Mouse (Mus musculus): ENCODE results near the gene Spsb4. TPM values are rescaled to one million over a fixed set of nuclear protein-coding genes. Genes with fewer than 3 reads are reported as not detected.
A peak's percentile ranks its signal among the peaks of the same experiment; 100 is the strongest.

Spsb4 gene
- total RNA-seq, 2 experiments from 2014 or later, result 3.1 to 4.1 TPM

DNA sequence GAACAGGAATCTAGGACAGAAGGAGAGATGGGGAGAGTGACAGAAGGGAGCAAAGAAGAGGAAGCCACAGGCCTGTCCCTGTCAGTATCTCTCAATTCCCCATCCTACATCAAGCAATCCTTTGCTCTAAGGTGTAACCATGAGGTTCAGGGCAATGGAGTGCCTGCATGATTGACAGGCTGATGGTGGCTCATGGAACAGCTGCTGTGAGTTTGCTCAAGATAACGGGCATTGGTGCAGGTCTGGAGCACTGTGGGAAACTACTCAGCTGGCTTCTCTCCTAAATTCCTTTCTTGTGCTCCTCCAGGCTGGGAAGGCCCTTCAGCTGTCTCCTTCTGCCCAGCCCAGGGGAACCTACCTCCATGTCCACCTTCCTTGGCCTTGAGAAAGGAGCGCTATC, 109.9 kb downstream of the Spsb4 start:
- no peak for ATAC-seq (ENCODE audit: poor library complexity, severe bottlenecking)

DNA sequence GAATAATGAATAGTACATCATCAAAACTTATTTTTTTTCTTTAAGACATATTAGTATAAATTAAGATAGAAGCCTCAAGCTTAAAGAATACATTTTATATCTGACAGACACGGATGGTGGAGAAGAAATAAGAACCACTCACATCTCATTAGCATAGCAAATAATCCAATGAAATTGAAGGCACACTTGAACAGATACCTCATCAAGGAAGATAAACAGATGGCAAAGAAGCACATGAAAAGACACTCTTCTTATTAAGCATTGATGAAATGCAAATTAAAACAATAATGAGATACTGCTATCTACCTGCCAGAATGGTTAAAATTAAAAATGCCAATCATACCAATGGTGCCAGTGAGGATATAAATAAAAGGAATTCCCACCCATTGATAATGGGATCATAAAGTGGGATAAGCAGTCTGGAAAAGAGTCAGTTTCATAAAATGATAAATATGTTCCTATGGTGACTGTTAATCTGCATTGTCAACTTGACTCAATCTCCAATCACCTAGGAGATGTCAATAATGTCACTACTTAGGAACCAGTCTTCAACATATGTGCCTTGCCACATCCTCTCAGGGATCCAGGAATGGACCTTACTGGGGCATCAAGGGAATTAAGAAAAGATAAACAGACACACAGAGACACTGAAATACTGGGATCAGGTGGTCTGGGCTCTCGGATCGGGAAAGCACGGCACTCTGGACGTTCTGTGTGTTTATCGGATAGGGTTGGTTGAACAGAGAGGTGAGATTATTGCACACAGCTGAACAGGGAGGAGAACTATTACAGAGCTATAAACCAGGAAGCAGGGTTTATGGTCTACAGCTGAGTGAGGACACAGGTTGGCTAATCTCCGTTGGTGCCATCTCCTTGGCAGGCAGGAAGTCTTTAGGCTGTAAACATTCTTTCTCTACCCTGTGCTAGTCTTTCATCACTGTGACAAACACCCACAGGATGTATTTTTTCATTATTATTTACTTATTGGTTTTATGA, 114.0 kb downstream of the Spsb4 start:
- ATAC-seq (ENCODE audit: poor library complexity, severe bottlenecking), result peak; percentile 92

DNA sequence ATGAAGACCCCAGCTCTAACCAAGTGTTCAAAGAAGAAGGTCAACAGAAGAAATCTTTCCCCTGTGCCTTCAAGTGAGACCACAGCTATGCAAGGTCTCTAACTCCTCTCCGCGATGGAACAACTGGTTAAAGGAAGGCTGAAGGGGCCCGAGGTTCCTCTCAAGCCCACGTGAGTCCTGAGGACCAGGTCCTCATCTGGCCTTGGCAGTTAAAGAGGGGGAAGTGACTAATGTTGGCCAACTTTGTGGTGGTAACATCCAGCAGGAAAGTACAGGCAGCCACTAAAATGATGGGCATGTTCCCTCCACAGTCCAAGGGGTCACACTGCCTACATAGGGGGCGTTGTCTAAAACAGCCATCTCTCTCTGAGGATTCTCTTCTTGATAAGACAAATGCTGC, 118.9 kb downstream of the Spsb4 start:
- ATAC-seq (ENCODE audit: poor library complexity, severe bottlenecking), result peak; percentile 77

DNA sequence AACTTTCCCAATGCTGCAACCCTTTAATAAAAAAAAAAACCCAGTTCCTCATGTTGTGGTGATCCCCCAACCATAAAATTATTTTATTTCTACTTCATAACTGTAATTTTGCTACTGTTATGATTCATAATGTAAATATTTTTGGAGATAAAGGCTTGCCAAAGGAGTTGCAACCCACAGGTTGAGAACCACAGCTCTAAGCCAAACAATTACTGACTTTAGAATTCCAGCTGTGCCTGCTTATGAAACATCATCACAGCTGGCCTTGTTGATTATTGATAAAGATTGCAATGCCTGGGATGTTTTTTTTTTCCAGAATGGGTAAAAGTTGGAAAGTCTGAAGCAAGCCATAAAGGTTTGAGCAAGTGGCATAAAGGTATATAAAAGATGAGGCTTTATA, 119.6 kb downstream of the Spsb4 start:
- ATAC-seq (ENCODE audit: poor library complexity, severe bottlenecking), result no peak

DNA sequence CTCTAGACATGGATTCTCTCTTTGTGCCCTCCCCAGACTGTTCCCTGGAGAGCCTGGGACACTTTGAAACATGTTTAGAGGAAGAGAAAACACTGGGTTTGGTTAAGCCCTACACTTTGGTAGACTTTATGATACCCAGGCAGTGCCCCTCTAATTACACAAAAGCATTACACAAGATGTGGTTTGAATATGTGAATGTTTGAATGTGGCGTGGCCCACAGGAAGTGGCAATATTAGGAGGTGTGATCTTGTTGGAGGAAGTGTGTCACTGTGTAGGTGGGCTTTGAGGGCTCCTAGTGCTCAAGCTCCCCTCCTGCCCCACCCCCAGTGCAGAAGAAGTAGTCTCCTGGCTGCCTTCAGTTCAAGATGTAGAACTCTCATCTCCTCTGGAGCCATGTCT, 122.0 kb downstream of the Spsb4 start:
- ATAC-seq (ENCODE audit: poor library complexity, severe bottlenecking), result peak; percentile 61

GRCm38 (mm10) chr9:96893582-96893981, 125.1 kb downstream of the Spsb4 start:
- ATAC-seq (ENCODE audit: poor library complexity, severe bottlenecking), result no peak

Other genes starting within 250 kb of the Spsb4 start
- 36.0 and 37.4 TPM in 2 replicates for gene Pxylp1, start 126.2 kb downstream of the Spsb4 start, total RNA-seq (2015)
- 33.6 and 38.6 TPM in 2 replicates for gene Pxylp1, start 126.2 kb downstream of the Spsb4 start, total RNA-seq (2017)
- 44.6 and 57.4 TPM in 2 replicates for gene Slc25a36, start 92.3 kb upstream of the Spsb4 start, total RNA-seq (2015)
- 42.2 and 57.0 TPM in 2 replicates for gene Slc25a36, start 92.3 kb upstream of the Spsb4 start, total RNA-seq (2017)